Mouse (Mus musculus) kidney, adult 2 months (tissue): ENCODE measurements around the gene B3galt1. TPM values are rescaled to one million over a fixed set of nuclear protein-coding genes. Genes with fewer than 3 reads are reported as not detected.

Experiments used
- DNase-seq: peaks from one replicate; pipeline ENCODE4 v3.0.0; 2021
- H3K27ac ChIP-seq: fragments of 200-500 bp; 2 replicates; pipeline ENCODE4 v1.5.1; 2012; ENCODE audit warnings: low read depth, low read length, control low read depth, inconsistent platforms; ENCODE audit not compliant: insufficient read depth
- H3K27me3 ChIP-seq: fragments of 200-500 bp; replicated peaks from 2 replicates; pipeline ENCODE4 v1.6.1; 2012; ENCODE audit warnings: mild to moderate bottlenecking, moderate library complexity, low read length, inconsistent platforms; ENCODE audit not compliant: control insufficient read depth, insufficient read depth
- H3K36me3 ChIP-seq: fragments of 200-500 bp; 2 replicates; pipeline ENCODE4 v1.6.1; 2012; ENCODE audit warnings: mild to moderate bottlenecking, moderate library complexity, low read length, inconsistent platforms; ENCODE audit not compliant: control insufficient read depth, insufficient read depth
- H3K4me1 ChIP-seq: fragments of 200-500 bp; 2 replicates; pipeline ENCODE4 v1.6.1; 2011; ENCODE audit warnings: low read length; ENCODE audit not compliant: control insufficient read depth, insufficient read depth
- H3K4me3 ChIP-seq: fragments of 200-500 bp; 2 replicates; pipeline ENCODE4 v1.5.1; 2011; ENCODE audit warnings: mild to moderate bottlenecking, low read depth, low read length, control low read depth; ENCODE audit not compliant: insufficient read depth
- CTCF ChIP-seq: fragments of 200-500 bp; conservative IDR thresholded peaks from 2 replicates; pipeline ENCODE4 v1.5.1; 2011; ENCODE audit warnings: low read depth, mild to moderate bottlenecking, control low read depth, low read length, moderate library complexity, mixed read lengths; ENCODE audit not compliant: insufficient read depth, insufficient read length
- POLR2A ChIP-seq: fragments of 200-500 bp; IDR thresholded peaks from one replicate; pipeline ENCODE4 v1.6.1; 2011; ENCODE audit warnings: low read depth, low read length, control low read depth
- WGBS: fragments of 180-500 bp; shearing (Covaris S2); methylation state at CpG from one replicate; pipeline ENCODE4 v1.1.7; 2018; 5-methylcytosine and 5-hydroxymethylcytosine counted together
- polyA plus RNA-seq: library from polyadenylated mRNA; depleted of rRNA; stranded (reverse); fragments of >200 nt; gene quantifications from 2 replicates; pipeline ENCODE4 v1.2.3, GENCODE M21; 2012

The B3galt1 gene
- polyA plus RNA-seq, 1 experiment = 0.23 TPM

DNA sequence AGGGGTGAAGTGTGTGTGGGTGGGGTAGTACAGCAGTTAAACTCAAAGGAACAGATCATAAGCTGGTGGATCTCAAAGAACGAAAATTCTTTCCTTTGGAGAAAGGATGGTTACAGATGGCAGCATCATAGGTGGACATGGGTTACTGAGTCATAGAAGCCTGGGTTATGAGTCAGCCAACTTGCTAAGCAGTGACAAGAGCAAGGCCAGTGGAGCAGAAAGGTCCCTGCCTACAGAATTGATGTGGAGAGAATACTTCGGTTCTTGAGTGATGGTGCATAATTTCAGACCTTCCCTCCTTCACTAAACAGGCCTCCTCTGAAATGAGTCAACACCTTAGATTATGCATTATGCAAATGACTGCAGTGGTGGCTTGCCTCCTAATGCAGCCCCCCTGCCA, 525.9 kb downstream of the B3galt1 start:
- H3K36me3 ChIP-seq = no peaks in the 10 kb centered on the region
- no peaks in the 10 kb centered on the region for H3K4me1 ChIP-seq
- DNase-seq = no peak
- no peaks in the 10 kb centered on the region for H3K27me3 ChIP-seq
- H3K4me3 ChIP-seq = no peak overlapping the region
- H3K27ac ChIP-seq = no peak overlapping the region
- 51% methylated on average over 2 of the region's 2 CpGs for WGBS
- TF ChIP-seq CTCF = no peak
- TF ChIP-seq POLR2A = no peak

GRCm38 (mm10) chr2:68104641-68105040, 539.0 kb downstream of the B3galt1 start:
- H3K4me3 ChIP-seq = no peak overlapping the region
- 77% methylated on average over 4 of the region's 4 CpGs for WGBS
- H3K36me3 ChIP-seq = no peaks in the 10 kb centered on the region
- no peak for DNase-seq
- TF ChIP-seq POLR2A (no peak), CTCF (no peak)
- no peaks in the 10 kb centered on the region for H3K4me1 ChIP-seq
- no peaks in the 10 kb centered on the region for H3K27me3 ChIP-seq
- H3K27ac ChIP-seq = no peak overlapping the region

GRCm38 (mm10) chr2:68118076-68118475, 552.4 kb downstream of the B3galt1 start:
- Histone ChIP-seq H3K4me3 (no peak overlapping the region), H3K27me3 (no peaks in the 10 kb centered on the region), H3K4me1 (no peaks in the 10 kb centered on the region), H3K27ac (no peak overlapping the region), H3K36me3 (no peaks in the 10 kb centered on the region)
- TF ChIP-seq POLR2A (no peak), CTCF (0 out of 2 replicates have a peak, but pooled peaks have one; percentile 8)
- 76% methylated on average over 8 of the region's 8 CpGs for WGBS
- DNase-seq = no peak

GRCm38 (mm10) chr2:68124751-68125150, 559.1 kb downstream of the B3galt1 start:
- no peaks in the 10 kb centered on the region for H3K27me3 ChIP-seq
- peak; percentile 36 for TF ChIP-seq CTCF
- TF ChIP-seq POLR2A = no peak
- DNase-seq = no peak
- no peaks in the 10 kb centered on the region for H3K36me3 ChIP-seq
- no peaks in the 10 kb centered on the region for H3K4me1 ChIP-seq
- no peak overlapping the region for H3K4me3 ChIP-seq
- WGBS = 43% methylated on average over 6 of the region's 6 CpGs
- no peak overlapping the region for H3K27ac ChIP-seq

- DNase-seq = no peak
- 88% methylated on average over 2 of the region's 2 CpGs for WGBS
Observed at GRCm38 (mm10) chr2:68141094-68141493, 575.4 kb downstream of the B3galt1 start.

GRCm38 (mm10) chr2:68143292-68143691, 577.6 kb downstream of the B3galt1 start:
- Histone ChIP-seq H3K27ac (no peak overlapping the region), H3K36me3 (no peaks in the 10 kb centered on the region), H3K4me3 (no peak overlapping the region), H3K27me3 (no peaks in the 10 kb centered on the region), H3K4me1 (no peaks in the 10 kb centered on the region)
- 87% methylated on average over 2 of the region's 2 CpGs for WGBS
- no peak for DNase-seq
- no peak for TF ChIP-seq CTCF
- TF ChIP-seq POLR2A = no peak

More at GRCm38 (mm10) chr2:68141094-68141493, 575.4 kb downstream of the B3galt1 start:
- Histone ChIP-seq H3K27me3 (no peaks in the 10 kb centered on the region), H3K27ac (no peak overlapping the region), H3K4me1 (no peaks in the 10 kb centered on the region), H3K4me3 (no peak overlapping the region), H3K36me3 (no peaks in the 10 kb centered on the region)
- TF ChIP-seq CTCF (no peak), POLR2A (no peak)

- no peaks in the 10 kb centered on the region for H3K4me1 ChIP-seq
- DNase-seq = no peak
- H3K27me3 ChIP-seq = no peaks in the 10 kb centered on the region
- H3K36me3 ChIP-seq = no peaks in the 10 kb centered on the region
- TF ChIP-seq POLR2A (no peak), CTCF (no peak)
- 92% methylated on average over 5 of the region's 5 CpGs for WGBS
- no peak overlapping the region for H3K4me3 ChIP-seq
- H3K27ac ChIP-seq = no peak overlapping the region
Observed at GRCm38 (mm10) chr2:68159751-68160150, 594.1 kb downstream of the B3galt1 start.

GRCm38 (mm10) chr2:68160566-68160965, 594.9 kb downstream of the B3galt1 start:
- H3K36me3 ChIP-seq = no peaks in the 10 kb centered on the region
- DNase-seq = no peak
- H3K27me3 ChIP-seq = no peaks in the 10 kb centered on the region
- TF ChIP-seq POLR2A = no peak
- TF ChIP-seq CTCF = no peak
- H3K4me3 ChIP-seq = no peak overlapping the region
- no peak overlapping the region for H3K27ac ChIP-seq
- no peaks in the 10 kb centered on the region for H3K4me1 ChIP-seq
- 100% methylated on average over 2 of the region's 2 CpGs for WGBS
